Mouse (Mus musculus) mature B cell (primary cell): ENCODE results near the gene 4930470P17Rik.

Source experiments
- in situ Hi-C: fragments of 300-500 bp; cut with MboI; formaldehyde crosslinking; loops from 2 replicates; pipeline ENCODE4 v1.14.3; 2019

The 4930470P17Rik gene

DNA sequence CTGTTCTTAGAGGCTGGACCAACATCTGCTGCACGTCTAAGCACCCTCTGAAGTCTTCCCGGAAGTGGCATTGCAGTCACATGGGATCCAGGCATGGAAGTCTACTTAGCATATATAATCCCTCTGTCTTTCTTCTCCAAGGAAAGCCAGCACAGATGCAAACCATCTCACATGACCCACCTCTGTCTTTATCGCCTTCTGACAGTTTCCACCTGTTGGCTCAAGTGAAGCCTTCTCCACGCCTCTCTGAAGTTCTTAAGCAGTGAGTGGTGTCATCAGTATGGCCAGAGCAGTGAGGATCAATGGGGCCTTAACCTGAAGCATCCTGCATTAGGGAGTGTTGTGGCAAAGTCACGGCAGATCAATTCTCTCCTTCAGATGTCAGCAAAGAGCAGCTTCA is 23.2 kb downstream of the 4930470P17Rik start:
- in situ Hi-C loops: no loop called here

DNA sequence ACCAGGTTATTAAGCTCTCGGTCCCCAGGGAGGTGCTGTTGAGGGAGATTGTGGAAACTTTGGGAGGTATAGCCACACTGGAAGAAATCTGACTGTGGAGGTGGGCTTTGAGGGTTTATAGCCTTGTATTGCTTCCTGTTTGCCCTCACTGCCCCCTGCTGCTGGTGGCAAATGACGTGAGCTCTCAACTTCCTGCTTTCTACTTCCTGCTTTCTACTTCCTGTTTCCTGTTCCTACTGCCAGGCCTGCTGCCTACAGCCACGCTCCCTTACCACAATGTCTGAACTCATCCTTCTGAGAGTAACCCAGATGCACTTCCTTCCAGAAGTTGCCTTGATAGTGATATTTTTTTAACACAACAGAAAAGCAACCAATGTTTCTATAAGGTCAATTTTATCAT is 24.3 kb downstream of the 4930470P17Rik start:
- in situ Hi-C loops: no loop called here

- in situ Hi-C loops: no loop called here
Observed at GRCm38 (mm10) chr2:170576077-170576476, 25.7 kb downstream of the 4930470P17Rik start.

DNA sequence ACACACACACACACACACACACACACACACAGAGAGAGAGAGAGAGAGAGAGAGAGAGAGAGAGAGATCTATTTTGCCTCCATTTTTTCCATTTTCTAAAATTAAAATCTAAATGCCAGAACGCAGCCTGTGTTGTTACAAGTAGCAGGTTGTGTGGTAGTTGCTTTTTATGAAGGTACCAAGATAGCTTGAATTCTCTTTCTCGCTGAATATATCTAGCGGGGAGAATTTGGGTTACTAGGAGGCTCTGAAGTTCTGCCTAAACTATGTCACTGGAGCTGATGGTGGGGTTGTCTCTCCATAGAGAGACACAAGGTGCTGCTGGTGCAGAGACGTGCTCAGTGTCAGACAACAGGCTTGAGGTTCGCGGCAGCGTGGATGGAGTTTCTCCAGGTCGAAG is 36.8 kb downstream of the 4930470P17Rik start:
- in situ Hi-C loops: no loop called here

GRCm38 (mm10) chr2:170563956-170564855 is 37.6 kb downstream of the 4930470P17Rik start:
- in situ Hi-C loops: no loop called here

DNA sequence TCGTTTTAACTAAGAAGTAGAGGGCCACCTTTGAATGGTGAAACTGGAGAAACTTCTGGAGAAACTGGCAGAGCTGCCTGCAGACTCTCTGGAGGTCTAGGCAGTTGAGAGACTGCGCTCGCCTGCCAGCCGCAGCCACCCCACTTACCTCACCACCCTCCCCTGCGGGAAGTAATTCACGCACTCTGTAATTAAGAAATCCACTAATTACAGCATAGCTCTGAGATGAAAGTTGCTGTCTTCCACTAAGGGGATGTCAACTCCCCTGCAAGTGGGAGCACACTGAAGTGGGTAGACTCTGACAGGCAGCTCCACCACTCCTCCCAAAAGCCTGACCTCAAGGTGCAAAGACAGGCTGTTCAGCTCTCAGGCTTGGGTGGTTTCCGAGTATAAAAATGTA is 49.7 kb downstream of the 4930470P17Rik start:
- in situ Hi-C loops: no loop called here

- in situ Hi-C loops: no loop called here
Observed at GRCm38 (mm10) chr2:170550240-170550639, 51.6 kb downstream of the 4930470P17Rik start.

DNA sequence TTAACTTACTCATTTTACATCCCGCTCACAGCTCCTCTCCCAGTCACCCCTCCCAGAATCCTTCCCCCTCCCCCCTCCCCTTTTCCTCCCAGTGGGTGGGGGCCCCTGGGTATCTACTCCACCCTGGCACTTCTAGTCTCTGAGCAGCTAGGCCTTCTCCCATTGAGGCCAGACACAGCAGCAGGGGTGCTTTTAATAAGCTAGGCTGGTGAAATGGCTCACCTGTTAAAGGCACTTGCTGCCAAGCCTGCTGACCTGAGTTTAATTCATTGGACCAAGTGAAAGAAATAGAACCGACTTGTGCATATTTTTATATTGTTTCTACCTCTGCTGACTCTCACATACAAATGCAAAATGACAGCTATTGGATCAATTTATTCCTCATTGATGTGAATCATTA is 52.7 kb downstream of the 4930470P17Rik start:
- in situ Hi-C loops: no loop called here

DNA sequence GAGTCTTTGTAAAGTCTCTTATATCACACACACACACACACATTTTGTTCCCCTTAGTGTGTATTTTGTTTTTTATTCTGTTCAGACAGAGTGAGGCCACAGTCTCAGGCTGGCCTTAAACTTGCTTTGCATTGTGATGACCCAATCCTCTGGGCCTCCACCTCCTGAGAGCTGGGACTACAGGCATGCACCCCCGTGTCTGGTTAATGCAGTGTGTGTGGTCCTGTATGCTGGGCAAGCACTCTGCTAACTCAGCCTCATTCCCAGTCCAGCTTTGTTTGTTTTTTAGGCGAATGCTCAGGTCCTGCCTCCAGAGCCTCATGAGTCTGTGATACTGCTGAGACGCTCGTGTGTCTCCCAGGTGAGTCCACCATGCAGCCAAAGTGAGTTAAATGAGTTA is 53.8 kb downstream of the 4930470P17Rik start:
- in situ Hi-C loops: no loop called here

GRCm38 (mm10) chr2:170547526-170547925 is 54.3 kb downstream of the 4930470P17Rik start:
- in situ Hi-C loops: no loop called here

DNA sequence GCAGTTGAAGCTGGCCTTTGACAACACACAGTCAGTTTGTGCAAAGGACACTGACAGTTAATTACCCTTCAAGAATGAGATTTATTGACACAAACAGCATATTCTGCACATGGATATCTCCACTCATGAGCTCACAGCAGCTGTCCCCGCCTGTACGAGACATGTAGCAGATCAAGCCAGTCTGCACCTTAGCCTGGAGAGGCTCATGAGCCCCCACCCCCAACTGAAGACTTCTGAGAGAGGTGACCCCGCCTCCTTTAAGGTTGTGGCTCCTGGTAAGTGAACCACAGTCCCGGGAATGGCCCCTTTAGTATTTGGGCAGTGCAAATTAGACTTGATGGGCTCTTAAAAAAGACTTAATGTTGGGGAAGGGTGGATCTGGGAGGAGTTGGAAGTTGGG is 56.1 kb downstream of the 4930470P17Rik start:
- in situ Hi-C loops: no loop called here

GRCm38 (mm10) chr2:170544950-170545349 is 56.9 kb downstream of the 4930470P17Rik start:
- in situ Hi-C loops: no loop called here

DNA sequence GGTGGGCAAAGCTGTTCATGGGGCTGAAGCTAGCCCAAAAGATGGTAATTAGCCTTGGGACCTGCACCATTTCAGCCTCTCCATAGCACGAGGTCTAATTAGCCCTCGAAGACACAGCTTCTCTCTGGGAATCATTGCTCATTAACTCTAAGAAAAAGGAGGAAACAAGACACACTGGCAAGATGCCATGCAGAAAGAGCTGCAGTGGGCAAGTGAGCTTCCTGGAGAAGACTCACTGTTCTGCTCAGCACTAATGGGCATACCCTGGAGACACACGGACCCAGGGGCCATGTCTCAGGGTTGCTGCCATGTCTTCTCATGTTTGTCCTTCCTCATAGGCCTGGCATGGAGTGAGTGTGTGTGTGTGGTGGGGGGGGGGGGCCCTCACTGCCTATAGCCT is 57.7 kb downstream of the 4930470P17Rik start:
- in situ Hi-C loops: no loop called here

- in situ Hi-C loops: no loop called here
Observed at GRCm38 (mm10) chr2:170543625-170544024, 58.2 kb downstream of the 4930470P17Rik start.

GRCm38 (mm10) chr2:170539211-170539610 is 62.6 kb downstream of the 4930470P17Rik start:
- in situ Hi-C loops: no loop called here

DNA sequence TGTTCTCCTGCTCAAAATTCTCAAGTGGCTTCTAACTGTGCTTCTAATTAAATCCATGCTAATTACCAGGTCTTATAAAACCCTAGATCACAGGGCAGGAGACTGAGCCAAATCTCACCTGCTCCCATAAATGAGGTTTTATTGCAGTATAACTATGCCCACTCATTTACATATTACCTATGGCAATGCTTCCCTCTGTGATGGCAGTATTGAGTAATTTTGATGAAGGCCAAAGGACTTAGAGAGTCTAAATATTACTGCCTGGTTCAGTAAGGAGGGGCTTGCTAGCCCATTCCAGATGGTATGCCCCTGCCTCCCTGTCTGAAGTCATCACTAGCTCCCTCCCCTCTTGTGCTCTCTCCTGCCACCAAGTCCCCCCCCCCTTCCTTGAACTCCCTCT is 66.0 kb downstream of the 4930470P17Rik start:
- in situ Hi-C loops: no loop called here

DNA sequence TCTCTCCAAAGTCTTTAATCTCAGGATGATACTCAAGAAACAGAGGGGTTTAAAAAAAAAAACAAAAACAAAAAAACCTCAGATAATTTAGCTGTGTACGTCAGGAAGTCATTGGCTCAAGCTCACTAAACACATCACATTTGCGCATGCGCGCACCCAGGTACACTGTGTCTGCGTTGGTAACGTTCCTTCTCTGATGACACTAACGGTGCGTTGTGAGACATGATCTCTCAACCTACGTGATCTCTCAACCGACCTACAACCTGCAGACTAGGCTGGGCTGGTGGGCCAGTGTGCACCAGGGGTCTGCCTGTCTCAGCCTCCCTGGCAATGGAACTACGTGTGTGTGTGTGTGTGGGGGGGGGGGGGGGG is 67.0 kb downstream of the 4930470P17Rik start:
- in situ Hi-C loops: no loop called here

DNA sequence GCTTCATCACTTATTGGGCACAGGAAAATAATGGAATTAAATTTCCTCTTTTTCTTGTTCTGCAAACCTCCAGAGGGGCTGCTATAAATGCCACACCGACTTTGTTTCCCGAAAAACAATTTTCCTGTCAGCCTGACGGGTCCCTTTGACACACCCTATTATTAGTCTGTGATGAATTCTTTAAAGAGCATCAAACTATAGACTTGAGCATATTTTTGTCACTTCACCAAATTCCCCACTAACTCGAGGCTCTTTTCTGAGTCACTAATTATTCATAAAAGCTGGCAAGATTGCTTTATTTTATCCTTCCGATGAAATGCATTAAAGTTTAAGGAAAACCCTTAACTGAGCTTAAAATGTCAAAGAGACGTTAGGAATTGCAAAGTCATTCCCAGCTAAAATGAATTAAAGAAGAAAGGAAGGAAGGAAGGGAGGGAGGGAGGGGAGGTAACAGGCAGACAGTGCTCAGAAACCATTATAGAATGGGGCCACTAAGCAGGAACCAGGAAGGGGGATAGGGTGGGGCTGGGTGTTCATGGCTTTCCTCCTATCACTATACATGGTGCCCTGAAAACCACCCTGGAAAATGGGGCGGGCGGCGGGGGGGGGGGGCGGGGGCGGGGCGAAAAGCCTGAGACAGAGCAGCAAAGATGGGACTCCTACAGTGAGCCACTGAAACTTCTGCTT is 67.6 kb downstream of the 4930470P17Rik start:
- in situ Hi-C loops: no loop called here

DNA sequence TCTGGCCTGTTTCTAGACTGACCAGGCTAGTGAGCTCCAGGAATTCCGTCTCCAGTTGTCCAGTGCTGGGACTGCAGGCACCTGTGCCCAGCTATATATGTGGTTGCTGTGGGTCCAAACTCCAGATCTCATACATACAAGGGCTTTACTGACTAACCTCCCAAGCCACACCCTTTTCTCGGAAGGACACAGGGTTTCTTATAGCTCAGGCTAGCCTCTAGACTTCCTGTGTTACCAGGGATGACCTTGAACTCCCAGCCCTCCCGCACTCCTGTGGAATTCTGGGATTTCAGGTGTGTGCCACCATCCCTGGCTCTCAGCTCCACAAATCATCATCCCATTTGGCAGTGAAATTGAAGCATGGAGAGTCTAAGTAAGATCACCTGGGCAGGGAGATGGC is 71.6 kb downstream of the 4930470P17Rik start:
- in situ Hi-C loops: no loop called here

DNA sequence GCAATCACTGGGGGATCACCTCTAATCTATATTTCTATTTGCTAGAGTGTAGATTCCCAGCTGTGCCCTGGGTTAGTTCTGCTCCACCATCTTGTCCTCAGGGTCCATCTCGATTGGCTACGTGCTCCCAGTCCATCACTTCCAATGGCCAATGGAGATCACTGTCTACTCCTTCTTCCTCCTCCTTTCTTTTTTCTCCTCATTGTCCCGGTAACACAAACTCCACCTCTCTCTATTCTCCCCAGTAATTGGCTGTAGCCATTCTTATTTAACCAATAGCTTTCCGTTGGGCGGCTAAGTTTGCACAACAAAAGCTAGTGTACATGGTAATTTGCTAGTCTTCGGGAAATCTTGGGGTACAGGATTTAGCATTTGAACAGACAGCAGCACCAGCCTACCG is 72.1 kb downstream of the 4930470P17Rik start:
- in situ Hi-C loops: no loop called here
